Mouse (Mus musculus): ENCODE results near the gene Zfp758.

DNA sequence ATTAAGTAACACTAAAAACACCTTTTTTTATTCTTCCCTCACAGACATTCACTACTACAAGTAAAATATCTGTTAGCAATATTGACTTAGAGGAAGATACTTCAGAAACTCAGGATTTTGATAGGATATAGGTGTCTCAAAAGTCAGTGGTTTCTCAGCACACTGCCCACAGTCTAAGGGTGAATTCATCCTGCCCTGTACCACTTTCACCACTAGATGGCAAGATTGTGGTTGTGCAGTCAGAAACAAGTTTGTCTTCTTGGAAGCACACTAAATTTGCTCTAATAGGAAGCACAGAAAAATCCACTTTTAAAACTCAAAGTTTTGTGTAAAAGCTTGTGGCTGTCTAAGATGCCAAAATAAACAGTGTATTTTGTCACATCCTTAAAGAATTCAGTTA lies 8.5 kb upstream of the Zfp758 start:
- TF ChIP-seq CTCF (IDR thresholded peaks at IDR 0.05; ENCODE audit: control insufficient read depth, insufficient read depth, insufficient replicate concordance, low read depth, low read length) (no peak), POLR2A (IDR thresholded peaks at IDR 0.05; ENCODE audit: control insufficient read depth, low read depth, low read length) (no peak)

Data from testis, adult 2 months (tissue).